Mouse (Mus musculus) spleen, postnatal 10 days (tissue): Measurements from ENCODE around the gene Spag9.

Source experiments
- DNase-seq, 2 experiments: peaks; one replicate each; pipeline ENCODE4 v3.0.0; 2021 to 2022; ENCODE audit warnings: low spot score in 2 of 2

The Spag9 gene

DNA sequence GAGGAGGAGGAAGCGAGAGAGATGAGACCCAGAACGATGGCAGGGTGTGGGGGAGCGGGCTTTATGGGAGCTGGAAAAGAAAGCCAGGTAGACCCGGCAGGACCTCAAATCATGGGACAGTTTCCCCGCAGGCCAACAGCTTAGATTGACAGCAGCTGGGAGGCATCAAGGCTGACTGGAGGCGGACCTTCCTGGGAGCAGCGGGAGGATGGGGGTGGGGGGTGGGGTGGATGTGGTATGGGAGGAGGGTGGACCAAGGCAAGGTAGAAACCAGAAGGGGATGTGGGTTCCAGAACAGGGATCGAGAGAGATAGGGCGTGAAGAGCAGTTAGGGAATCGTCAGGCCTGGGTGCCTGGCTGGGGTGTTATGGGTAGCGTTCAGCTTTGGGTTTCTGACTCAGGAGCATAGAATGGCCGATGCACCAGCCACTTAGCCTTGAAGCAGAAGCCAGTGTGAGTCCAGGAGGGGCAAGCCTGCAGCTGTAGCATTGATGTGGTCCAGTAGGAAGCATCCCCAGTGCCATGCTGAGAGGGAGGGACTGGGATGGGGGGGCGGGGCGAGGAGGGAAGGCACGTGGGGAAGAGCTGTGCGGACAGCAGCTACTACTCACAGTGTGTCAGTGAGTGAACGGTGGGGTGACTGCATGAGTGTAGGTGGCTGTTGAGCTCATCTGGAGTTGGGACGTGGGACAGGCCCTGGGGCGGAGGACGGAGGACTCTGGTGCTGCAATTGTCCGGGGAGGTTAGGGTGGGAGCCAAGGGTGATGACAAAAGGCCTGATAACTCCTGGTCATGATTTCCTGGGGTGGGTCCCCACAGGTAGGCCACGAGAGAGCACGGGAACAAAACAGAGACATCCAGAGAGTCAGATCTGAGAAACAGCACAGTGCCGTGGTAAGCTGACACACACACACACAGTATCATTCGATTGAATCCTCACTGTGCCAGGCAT, 154.9 kb downstream of the Spag9 start:
- DNase-seq = no peak

DNA sequence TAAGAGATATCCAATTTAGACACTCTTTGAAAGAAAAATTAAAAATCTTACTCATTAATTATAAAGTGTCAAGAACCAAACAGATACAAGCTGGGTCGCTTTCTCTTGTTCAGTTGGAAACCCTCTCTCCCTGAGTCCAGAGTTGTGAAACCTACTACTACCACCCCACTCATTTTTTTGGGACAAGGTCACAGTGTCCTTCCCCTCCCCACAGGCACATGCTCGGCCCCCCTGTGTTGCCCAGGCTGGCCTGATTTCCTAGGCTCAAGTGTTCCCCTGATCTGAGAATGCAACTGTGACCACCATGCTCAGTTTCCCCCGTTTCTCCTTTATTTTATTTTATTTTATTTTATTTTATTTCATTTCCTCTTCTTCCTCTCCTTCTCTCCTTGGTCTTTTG, 158.3 kb downstream of the Spag9 start:
- no peak for DNase-seq

DNA sequence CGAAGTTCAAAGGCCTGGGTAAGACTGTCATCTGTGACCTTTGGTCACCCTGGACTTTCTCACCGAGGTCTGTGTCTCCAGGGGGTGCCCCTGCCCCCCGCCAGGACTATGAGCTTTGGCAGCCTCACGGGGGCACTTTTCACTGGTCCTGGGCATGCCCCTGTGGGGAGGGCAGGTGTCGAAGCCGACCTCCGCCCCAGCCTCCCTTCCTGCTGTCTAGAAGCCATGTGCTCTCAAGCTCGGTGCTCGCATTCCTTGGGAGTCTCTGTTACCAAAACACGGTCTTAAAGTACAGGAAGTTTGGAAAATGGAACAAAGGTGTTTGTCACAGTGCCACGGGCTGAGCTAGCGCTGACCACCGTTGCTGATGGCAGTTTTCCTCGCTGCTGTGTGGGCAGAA, 162.6 kb downstream of the Spag9 start:
- DNase-seq = no peak

DNA sequence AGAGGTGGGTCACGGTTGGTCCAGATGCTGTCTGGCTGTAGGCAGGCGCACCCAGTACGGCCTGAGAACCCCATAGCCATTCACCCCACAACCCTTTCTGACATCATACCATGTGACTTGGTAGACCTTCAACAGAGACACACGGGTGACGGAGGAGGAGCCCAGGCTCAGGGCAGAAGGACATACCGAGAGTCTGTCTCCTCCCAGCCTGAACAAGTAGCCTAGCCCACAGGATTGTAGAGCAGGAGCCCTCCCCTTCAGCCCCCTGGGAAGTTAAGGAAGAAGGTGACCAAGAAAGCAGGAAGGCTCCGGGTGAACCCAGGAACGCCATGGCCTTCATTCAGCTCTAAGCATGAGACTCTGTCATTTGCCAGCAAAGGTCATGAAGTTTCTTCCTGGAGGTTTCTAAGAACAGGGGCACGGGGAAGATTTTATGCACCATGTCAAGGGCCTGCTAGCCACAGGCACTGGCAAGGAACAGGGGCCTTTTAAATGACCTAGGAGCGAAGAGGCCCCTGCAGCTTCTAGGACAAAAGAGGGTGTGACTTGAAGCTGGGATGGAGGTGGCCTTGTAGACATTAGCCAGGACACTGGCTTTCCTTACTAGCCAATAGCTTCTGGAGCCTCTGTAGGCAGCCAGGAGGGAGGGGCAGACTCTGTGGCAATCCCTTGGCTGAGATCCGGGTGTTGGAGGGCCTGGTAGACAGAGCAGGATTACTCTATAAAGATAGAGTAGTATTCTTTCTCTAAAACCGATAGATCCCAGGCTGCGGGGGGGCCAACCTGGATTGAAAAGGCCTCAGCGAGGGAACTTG, 163.4 kb downstream of the Spag9 start:
- no peak for DNase-seq

DNA sequence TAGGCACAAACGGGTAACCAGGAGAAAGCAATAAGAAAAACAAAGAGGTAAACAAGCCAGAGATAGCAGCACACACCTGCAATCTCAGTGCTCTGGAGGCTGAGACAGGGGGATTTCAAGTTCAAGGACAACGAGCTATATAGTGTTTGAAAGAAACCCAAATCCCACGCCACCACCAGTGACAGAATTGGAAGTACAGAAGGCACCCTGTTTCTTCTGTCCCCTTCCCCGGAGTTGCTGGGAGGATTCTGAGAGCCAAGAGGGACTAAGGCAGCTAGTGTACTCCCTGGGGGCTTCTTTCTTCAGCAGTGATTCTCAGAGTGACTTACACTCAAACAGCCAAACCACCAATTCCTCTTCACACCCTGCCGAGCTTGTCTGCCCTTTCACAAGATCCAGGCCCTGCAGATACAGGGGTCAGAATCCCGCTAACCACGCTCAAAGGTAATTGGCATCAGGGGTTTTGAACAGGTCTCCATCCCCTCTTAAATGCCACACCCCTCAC, 164.1 kb downstream of the Spag9 start:
- no peak for DNase-seq

DNA sequence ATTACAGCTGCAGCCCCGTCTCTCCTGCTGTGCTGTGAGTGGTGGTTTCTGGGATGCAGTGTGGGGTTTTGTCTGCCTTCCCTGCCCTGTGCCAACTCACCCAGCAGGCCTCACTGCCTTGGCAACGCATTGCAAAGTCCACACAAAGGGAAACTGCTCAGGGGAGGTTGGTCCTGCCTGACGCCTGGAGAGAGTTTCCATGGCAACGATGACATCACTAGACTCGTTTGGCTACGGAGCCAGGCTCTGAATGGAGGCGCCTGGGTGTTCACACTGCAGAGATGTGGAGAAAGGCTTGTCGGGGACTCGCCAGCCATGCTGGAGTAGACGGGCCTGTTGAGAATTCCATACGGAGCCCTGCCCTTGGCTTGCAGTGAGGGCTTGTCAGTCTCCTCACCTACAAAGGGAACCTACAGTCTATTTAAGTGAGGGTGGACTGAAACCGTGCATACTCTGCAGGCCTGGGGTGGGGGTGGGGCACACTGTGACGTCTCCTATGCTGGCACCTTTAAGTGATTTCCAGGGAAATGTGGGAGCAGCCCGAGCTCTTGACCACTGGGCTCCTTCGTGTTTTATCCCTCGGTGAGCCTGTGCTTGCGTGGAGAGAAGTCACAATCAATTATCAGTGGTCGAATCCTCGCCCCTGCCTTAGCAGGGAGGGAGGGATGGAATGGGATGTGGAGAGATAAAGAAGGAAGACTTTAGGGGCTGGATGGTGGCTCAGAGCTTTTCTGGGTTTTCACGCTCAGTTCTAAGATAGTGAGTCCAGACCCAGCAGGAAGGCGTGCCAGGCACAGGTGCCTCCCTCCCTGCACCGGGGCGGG, 164.8 kb downstream of the Spag9 start:
- DNase-seq = no peak

DNA sequence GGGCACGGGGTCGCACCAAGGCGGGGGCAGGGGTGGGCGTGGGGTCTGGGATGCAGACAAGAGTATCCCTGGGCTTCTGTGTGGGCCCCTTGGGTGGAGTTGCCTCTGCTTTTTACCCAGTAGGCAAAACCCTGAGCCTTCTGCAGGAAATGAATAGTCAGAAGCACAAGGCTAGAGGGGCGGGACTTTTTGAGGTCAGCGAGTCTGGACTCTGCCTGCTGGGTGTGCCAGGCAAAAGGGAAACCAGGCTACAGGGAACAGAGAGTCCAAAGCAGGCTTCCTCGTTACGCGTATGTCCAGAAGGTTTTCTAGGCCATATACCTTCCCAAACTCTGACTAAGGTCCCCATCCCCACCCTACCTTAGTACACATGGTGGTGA, 165.4 kb downstream of the Spag9 start:
- DNase-seq = no peak

DNA sequence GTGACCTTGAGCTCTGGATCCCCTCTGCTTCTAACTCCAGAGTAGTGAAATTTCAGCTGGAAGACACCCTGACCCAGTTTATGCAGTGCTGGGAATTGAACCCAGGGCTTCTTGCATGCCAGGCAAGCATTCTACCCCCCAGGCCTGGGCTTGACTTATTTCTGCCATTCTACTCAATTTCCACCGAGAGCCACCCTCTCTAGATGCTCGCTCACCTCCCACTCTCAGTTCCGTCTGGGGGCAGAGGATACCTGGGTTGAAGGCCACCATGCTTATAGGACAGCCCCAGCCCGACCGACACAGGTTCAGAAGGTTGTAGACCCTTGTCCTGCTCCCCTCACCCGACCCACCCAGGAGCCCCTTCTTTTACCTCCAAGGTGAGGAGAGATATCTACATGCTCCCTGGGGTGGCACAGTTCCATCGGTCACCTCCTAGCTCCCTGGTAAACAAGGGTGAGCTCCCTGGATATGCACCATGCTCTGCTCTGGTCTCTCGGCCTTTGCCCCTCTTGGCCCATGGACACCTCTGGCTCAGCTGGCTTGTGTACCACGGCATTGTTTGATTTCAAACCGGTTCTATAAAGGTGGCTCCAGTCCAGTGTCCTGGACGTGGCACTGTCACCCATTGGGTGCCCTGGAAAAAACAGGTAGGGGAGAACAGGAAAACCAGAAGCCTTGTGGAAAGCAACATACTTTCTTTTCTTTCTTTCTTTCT, 166.1 kb downstream of the Spag9 start:
- DNase-seq = no peak

DNA sequence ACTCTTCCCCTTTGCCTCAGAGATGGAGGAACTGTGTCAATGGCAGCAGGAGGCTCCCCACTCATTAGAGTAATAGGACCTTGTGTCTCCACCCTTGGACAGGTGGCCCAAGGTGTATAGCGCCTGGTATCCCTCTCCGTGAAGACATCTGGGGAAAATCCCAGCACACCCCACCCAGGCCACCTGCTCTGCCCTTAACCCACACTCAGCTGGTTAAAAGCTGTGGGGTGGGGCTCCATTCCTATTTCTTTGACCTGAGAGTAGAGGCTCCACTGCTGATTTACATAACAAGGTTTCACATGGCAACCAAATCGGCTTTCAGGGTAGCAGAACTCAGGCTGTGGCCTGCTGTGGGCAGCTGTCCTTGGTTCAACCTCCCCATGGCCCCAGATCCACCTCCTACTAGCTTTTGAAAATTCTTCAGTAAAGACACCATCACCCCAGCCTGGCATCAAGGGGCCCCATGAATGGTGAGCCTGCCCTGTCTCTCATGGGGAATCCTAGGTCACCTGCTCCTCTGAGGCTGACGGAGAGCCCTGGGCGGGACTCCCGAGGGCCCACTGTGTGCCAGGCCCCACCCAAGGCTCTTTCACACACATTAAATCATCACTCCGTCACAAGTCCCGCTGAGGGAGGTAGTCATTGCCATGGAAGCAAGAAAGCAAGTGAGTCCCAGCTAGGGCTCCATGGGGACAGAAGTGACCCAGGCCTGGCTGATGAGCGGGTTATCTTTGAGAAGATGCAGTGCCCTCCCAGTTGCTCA, 167.3 kb downstream of the Spag9 start:
- no peak for DNase-seq

DNA sequence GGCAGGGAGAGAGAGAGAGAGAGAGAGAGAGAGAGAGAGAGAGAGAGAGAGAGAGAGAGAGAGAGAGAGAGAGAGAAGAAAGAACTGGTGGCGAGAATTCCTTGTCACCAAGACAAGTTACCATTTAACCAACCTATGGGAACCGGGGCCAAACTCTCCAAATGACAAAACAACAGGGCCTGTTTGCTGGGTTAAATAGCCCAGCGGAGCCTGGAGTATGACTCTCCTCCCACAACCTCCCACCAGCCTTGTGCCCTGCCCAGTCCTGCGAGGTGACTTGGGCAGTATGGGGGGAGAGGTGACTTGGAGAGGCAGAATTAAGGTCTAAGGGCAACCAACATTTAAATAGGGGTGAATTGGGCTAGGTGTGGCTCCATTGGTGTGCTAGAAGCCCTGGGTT, 169.9 kb downstream of the Spag9 start:
- DNase-seq = no peak

DNA sequence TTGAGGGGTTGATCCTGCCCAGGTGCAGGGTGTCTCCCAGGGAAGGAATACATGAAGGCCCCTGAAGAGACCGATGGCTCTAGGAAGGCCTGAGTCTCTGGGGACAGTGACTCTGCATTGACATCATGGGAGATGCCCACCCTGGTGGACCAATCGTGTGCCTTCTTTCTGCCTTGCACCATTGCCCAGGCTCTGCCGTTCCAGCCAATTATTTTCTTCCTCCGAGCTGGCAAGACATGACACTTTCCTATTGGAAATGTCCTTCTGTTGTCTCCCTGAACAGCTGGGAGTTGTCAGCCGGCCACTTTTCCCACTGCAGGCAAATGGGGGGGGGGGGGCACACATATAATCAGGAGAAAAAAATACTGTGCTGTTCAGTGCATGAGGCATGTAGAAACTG, 172.3 kb downstream of the Spag9 start:
- DNase-seq = no peak

DNA sequence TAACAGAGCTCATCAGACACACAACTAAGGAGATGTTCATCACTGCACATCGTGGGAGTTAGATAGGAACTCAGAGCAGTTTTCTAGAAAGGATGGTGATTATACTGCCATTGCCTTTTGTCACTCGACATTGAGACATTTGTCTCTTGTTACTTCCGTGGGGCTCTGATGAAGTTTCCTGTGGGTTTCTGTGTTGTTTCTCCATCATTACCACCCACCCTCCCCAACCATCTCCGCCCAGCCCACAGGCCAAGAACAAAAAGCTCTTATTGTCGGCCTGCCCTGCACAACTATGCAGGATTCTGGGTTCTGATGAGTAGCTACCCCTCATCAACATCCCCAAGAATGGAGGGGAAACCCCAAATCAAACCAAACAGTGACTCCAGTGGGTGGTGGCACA, 173.7 kb downstream of the Spag9 start:
- DNase-seq = no peak

DNA sequence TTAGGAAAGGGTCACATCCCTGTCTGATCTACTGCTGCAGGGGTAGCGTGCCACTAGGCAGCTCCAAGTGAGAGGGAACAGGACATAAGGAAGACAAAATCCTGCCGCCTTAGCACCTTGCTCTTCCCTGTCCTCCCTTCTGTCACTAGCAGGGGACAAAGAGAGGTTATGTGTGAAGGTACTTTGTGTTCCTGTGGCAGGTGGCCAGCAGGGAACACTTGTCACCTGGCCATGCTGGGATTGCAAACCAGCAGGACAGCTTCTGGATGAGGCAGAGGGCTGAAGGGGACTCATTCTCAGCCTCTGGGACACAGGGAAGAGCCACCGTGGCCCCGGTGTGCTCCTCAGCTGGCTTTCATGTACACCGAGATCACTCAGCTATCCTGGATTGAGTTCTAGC, 175.8 kb downstream of the Spag9 start:
- DNase-seq = no peak

DNA sequence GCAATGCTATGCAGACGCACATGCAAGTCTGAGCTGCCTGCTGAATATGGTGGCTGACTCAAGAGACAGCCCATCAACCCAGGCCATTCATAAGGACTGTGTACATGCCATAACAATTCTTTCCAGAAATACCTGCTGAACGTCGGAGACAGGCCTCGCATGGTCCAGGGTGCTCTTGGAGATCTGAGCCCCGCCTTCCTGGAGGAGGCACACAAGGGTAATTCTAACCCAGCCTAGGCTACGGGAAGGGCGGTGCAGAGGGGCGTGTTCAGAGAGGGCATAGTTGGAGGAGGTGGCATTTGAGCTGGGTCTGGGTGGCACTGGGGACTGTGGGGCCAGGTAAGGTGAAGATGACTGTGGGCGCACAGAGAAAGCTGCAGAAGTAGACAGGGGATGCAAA, 176.3 kb downstream of the Spag9 start:
- DNase-seq = peak in 1 of 2 experiments; percentile 16

DNA sequence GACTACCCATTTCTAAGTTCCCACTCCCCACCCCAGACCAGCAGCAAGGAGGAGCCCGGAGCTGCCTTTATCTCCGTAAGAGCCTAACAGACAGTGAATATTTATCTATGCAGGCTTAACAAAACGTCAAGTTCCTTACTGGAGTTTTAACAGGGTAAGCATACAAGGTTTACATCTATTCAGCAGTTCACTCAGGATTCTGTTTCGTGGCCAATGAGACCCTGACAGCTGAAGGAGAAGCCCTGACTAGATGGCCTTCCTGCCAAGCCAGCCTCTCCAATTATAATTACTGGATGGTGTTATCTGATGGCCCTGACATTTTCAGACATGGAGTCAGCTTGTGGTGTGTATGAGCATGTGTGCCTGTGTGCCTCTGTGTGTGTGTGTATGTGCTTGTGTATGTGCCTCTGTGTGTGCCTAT, 177.8 kb downstream of the Spag9 start:
- no peak for DNase-seq

DNA sequence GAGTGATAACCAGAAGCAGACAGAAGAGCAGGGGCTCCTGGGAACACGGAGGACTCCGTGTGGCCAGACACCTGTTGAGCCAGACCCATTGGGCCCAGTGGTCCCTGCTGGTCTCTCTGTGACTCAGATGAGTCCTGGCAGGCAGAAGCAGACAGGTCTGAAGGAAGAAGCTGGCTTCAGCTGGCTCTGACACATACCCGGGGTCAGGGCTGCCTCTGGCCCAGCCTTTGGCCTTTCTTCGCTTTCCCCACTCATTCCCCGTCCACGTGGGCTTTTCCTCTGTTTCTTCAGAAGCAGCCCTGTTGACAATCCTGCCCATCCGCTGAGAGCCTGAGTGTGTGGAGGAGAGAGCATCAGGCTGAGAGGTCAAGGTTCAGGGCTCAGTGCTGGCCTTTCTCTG, 179.4 kb downstream of the Spag9 start:
- DNase-seq = no peak
